Mouse (Mus musculus) heart, postnatal 0 days (tissue): ENCODE results near the gene Stk38.

ENCODE experiments used
- CTCF ChIP-seq: IDR thresholded peaks from 2 replicates; pipeline ENCODE4 v1.5.1; 2016; ENCODE audit warnings: antibody characterized with exemption, control low read depth, low read depth
- EP300 ChIP-seq: IDR thresholded peaks from 2 replicates; pipeline ENCODE4 v1.6.1; 2016; ENCODE audit warnings: antibody characterized with exemption, low read depth

DNA sequence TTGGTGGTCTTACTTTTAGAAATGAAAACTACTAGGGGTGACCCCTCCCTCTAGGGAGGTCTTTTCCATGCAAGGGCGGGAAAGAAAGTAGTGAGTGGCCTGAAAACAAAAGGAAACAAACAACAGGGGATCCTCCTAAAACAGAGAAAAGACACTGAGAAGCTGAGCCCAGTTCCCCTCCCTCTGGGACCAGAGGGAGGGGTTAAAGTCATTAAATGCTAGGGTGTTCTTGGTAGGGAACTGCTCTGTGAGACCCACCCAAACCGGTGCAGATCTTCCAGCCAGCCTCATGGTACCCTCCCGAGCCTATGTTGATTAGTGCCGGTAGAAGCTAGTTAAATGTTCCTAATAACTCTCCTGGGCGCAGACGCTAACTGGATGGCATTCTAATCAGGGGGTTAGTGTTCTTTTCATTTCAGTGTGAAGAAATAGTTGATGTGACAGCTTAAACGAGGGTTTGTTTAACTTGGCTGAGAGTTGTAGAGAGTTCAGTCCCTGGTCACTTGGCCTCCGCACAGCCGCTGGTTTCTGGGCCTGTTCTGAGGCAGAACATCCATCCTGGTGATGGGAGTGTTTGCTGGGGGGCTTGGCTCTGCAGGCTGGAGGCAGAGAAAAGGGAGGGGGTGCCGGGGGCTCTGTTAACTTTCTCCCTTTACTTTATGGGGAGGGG, 17.2 kb upstream of the Stk38 start:
- TF ChIP-seq CTCF, result no peak
- no peak for TF ChIP-seq EP300
